ENCODE assay signal across 26 mouse cellular contexts in genomic region chr1:135633478-135633877, GRCm38 (mm10). TPM values are rescaled to one million over a fixed set of nuclear protein-coding genes. Genes with fewer than 3 reads are reported as not detected.
A peak's percentile ranks its signal among the peaks of the same experiment; 100 is the strongest.
DNase-seq lines count a peak whose midpoint lies in the region; ATAC-seq and TF ChIP-seq lines count a peak whose summit lies in the region.
"Had no signal": no experiment of that assay in that cellular context is flagged by ENCODE, and none has a peak within 500 bp of the region (broad histone marks: within the 10 kb centered on the region; RNA-seq: fewer than 3 reads in every experiment).

No protein-coding gene starts in this region.

- WGBS in heart, adult 2 months, result 79% methylated on average over 4 of the region's 4 CpGs

- H3K36me3 ChIP-seq in MEL (ENCODE audit: control insufficient read depth in 1 of 2, insufficient read depth in 2 of 2, low read length in 2 of 2), result peaks cover 0 to 9% of the 10 kb centered on the region in 2 experiments; a peak in 2 of 4 replicates
- peaks cover 2% of the 10 kb centered on the region; the same call in 1 of the 2 replicates for H3K36me3 ChIP-seq in heart, adult 2 months (ENCODE audit: control insufficient read depth, insufficient read depth, low read length)
- H3K36me3 ChIP-seq: embryonic facial prominence, embryonic 12.5 days; embryonic facial prominence, embryonic 15.5 days; heart, embryonic 10.5 days; hindbrain, embryonic 12.5 days; hindbrain, embryonic 15.5 days had no signal

- no peak for TF ChIP-seq POLR2A in MEL (IDR thresholded peaks at IDR 0.05; ENCODE audit: control insufficient read depth in 1 of 2, insufficient read depth in 1 of 2, low read depth in 1 of 2, low read length in 2 of 2, poor library complexity in 1 of 2)
- TF ChIP-seq POLR2A in heart, adult 2 months (IDR thresholded peaks at IDR 0.05; ENCODE audit: insufficient read depth, low read depth, low read length), result no peak

- H3K9ac ChIP-seq in MEL (ENCODE audit: control insufficient read depth, low read depth, low read length, poor library complexity, severe bottlenecking), result no peak overlapping the region
- H3K9ac ChIP-seq in heart, adult 2 months (ENCODE audit: low read depth, low read length), result no peak overlapping the region
- H3K9ac ChIP-seq: embryonic facial prominence, embryonic 12.5 days; embryonic facial prominence, embryonic 15.5 days; forebrain, postnatal 0 days; heart, embryonic 13.5 days; hindbrain, embryonic 12.5 days; hindbrain, embryonic 15.5 days had no signal

- TF ChIP-seq EP300 in MEL (IDR thresholded peaks at IDR 0.05; ENCODE audit: low read depth in 1 of 2, low read length in 2 of 2), result no peak
- TF ChIP-seq EP300 in heart, adult 2 months (IDR thresholded peaks at IDR 0.05; ENCODE audit: insufficient read depth, low read depth, low read length), result no peak

- no peak for TF ChIP-seq RAD21 in MEL (IDR thresholded peaks at IDR 0.05; ENCODE audit: low read depth, low read length)

- H3K4me3 ChIP-seq in MEL (ENCODE audit: control insufficient read depth in 1 of 2, insufficient read depth in 1 of 2, low read depth in 2 of 2, low read length in 2 of 2), result no peak overlapping the region
- no peak overlapping the region for H3K4me3 ChIP-seq in heart, adult 2 months
- H3K4me3 ChIP-seq: embryonic facial prominence, embryonic 12.5 days; embryonic facial prominence, embryonic 15.5 days; gastrocnemius, adult 2 months; heart, embryonic 10.5 days; heart, embryonic 13.5 days; hindbrain, embryonic 12.5 days; hindbrain, embryonic 15.5 days had no signal

- no peaks in the 10 kb centered on the region for H3K79me2 ChIP-seq in MEL (ENCODE audit: control insufficient read depth, insufficient read depth, low read length, poor library complexity)
- no peaks in the 10 kb centered on the region for H3K79me2 ChIP-seq in heart, adult 2 months (replicated peaks; ENCODE audit: control insufficient read depth, insufficient read depth, low read length)

- no peaks in the 10 kb centered on the region for H3K9me3 ChIP-seq in MEL (replicated peaks; ENCODE audit: insufficient read depth, low read length)
- H3K9me3 ChIP-seq: embryonic facial prominence, embryonic 12.5 days; embryonic facial prominence, embryonic 15.5 days; heart, embryonic 10.5 days; heart, embryonic 13.5 days; hindbrain, embryonic 12.5 days; hindbrain, embryonic 15.5 days had no signal

- peaks cover 0 to 15% of the 10 kb centered on the region in 2 experiments; a peak in 2 of 4 replicates for H3K4me1 ChIP-seq in MEL (ENCODE audit: control insufficient read depth in 1 of 2, insufficient read depth in 2 of 2, low read length in 2 of 2)
- peaks cover 33% of the 10 kb centered on the region for H3K4me1 ChIP-seq in heart, adult 2 months (ENCODE audit: control insufficient read depth, insufficient read depth, low read length)

- H3K27ac ChIP-seq in MEL (ENCODE audit: control insufficient read depth, low read depth, low read length), result no peak overlapping the region
- no peak overlapping the region for H3K27ac ChIP-seq in heart, adult 2 months
- H3K27ac ChIP-seq: embryonic facial prominence, embryonic 12.5 days; embryonic facial prominence, embryonic 15.5 days; gastrocnemius, adult 2 months; heart, embryonic 10.5 days; heart, embryonic 13.5 days; hindbrain, embryonic 12.5 days; hindbrain, embryonic 15.5 days had no signal

- DNase-seq in MEL (ENCODE audit: low read depth, low spot score), result peak; percentile 51
- DNase-seq in R1 (ENCODE audit: low read depth, low spot score), result peak; percentile 9
- DNase-seq in adrenal gland, adult 8-10 months, result no peak
- no peak for DNase-seq in heart, postnatal 36 days
- DNase-seq in heart, adult 2 months, result no peak
- no peak for DNase-seq in testis, postnatal 14 days (ENCODE audit: low spot score)
- DNase-seq: adrenal gland, postnatal 10 days; adrenal gland, postnatal 36 days; cerebellum, adult 11-12 months; cerebellum, adult 8-10 months; cerebellum, postnatal 25 days; forebrain, postnatal 0 days; gastrocnemius, adult 2 months; gastrocnemius, postnatal 14 days; heart, adult 18-20 months; heart, postnatal 14 days had no signal

- TF ChIP-seq CTCF in MEL (IDR thresholded peaks at IDR 0.05 in 2 of 3, conservative IDR thresholded peaks at IDR 0.05 in 1 of 3; ENCODE audit: control insufficient read depth in 1 of 3, insufficient read depth in 1 of 3, low read depth in 2 of 3, low read length in 3 of 3, poor library complexity in 1 of 3, severe bottlenecking in 1 of 3), result no peak
- no peak for TF ChIP-seq CTCF in heart, adult 2 months (IDR thresholded peaks at IDR 0.05)

- peak; percentile 52 for ATAC-seq in granulocyte monocyte progenitor cell, adult 5-6 weeks (replicated peaks; ENCODE audit: poor library complexity, severe bottlenecking)
- peak; percentile 26; the same call in 1 of the 2 replicates for ATAC-seq in megakaryocyte progenitor cell, adult 5-6 weeks (replicated peaks; ENCODE audit: poor library complexity)
- ATAC-seq: activated CD4-positive, CD25-positive, alpha-beta regulatory T cell, adult 4 months; forebrain, embryonic 14.5 days; forebrain, postnatal 0 days had no signal

- no peaks in the 10 kb centered on the region for H3K27me3 ChIP-seq in MEL (ENCODE audit: control insufficient read depth in 1 of 2, insufficient read depth in 2 of 2, low read length in 2 of 2)
- no peaks in the 10 kb centered on the region for H3K27me3 ChIP-seq in heart, adult 2 months (ENCODE audit: control insufficient read depth, insufficient read depth, low read length)
- H3K27me3 ChIP-seq: embryonic facial prominence, embryonic 12.5 days; embryonic facial prominence, embryonic 15.5 days; heart, embryonic 13.5 days; hindbrain, embryonic 12.5 days; hindbrain, embryonic 15.5 days had no signal

- intact Hi-C loops in heart, postnatal 36 days (cut with DNase I), result loop anchor here (2.0 kb wide), 1 partner anchor 25 kb away; no protein-coding TSS in a partner anchor
- intact Hi-C loops in heart, adult 2 months (cut with DNase I), result loop anchor here (2.0 kb wide), 1 partner anchor 25 kb away; no protein-coding TSS in a partner anchor

TF ChIP-seq in MEL, 35 proteins besides CTCF, POLR2A, EP300 and RAD21:
- TF ChIP-seq E2F4 (IDR thresholded peaks at IDR 0.05; ENCODE audit: borderline replicate concordance, low read depth, low read length) (no peak), MAX (IDR thresholded peaks at IDR 0.05; ENCODE audit: low read length) (0 out of 2 replicates have a peak, but pooled peaks have one; percentile 18), TBP (IDR thresholded peaks at IDR 0.05; ENCODE audit: low read depth, low read length) (no peak)

RNA-seq across cellular contexts. Expression of gene Nav1, which starts 26.4 kb away (rescaled TPM):
- total RNA-seq in MEL (2012; rRNA removed), result 0.65 and 0.89 TPM in 2 replicates
- 1 to 10 TPM in 1 of 2 experiments, not detected in 1; 9.6 TPM for polyA plus RNA-seq in MEL (2012; ENCODE audit: insufficient read depth in 1 of 2, insufficient read length in 2 of 2, low read depth in 1 of 2, low replicate concordance in 2 of 2, missing spikeins in 1 of 2)
- total RNA-seq in granulocyte monocyte progenitor cell, adult 5-6 weeks (2014; fragmentation: Nextera tagmentation), result 16.3 and 19.8 TPM in 2 replicates
- 2.9 and 3.6 TPM in 2 replicates for total RNA-seq in granulocyte monocyte progenitor cell, adult 5-6 weeks (2017)
- total RNA-seq in megakaryocyte progenitor cell, adult 5-6 weeks (2015), result 15.7 and 16.9 TPM in 2 replicates
- total RNA-seq in megakaryocyte progenitor cell, adult 5-6 weeks (2017), result 2.0 and 2.8 TPM in 2 replicates
- total RNA-seq in adrenal gland, adult 8-10 months (2022), result 10 to 100 TPM; 15.2 to 26.9 (median 22.8) TPM
- 10 to 100 TPM; 18.6 to 20.8 TPM for total RNA-seq in heart, postnatal 36 days (2021)
- total RNA-seq in heart, adult 2 months (2021), result 10 to 100 TPM; 19.1 to 20.7 TPM
- 15.2 and 16.8 TPM in 2 replicates for polyA plus RNA-seq in heart, adult 2 months (2012; rRNA removed)

Comparison
In these comparisons a context has a peak if more than half of its experiments do, and no peak if none do; other contexts are left out.
1. DNase-seq: peak in MEL (single experiment) and R1 (single experiment); none in adrenal gland, adult 8-10 months (single experiment), heart, postnatal 36 days (0 of 2), heart, adult 2 months (0 of 2) and testis, postnatal 14 days (single experiment).